Mouse (Mus musculus) kidney, embryonic 15.5 days (tissue): Measurements from ENCODE around the gene Ryr2. TPM values are rescaled to one million over a fixed set of nuclear protein-coding genes. Genes with fewer than 3 reads are reported as not detected.

Source experiments
- ATAC-seq: fragments of 200-750 bp; cut with Nextera tagmentation; replicated peaks from 2 replicates; pipeline ENCODE4 v1.8.0; 2017; ENCODE audit warnings: moderate TSS enrichment; ENCODE audit not compliant: low FRiP score
- H3K27ac ChIP-seq: fragments of 300-500 bp; sonication (generic); 2 replicates; pipeline ENCODE4 v1.5.1; 2015; ENCODE audit warnings: mild to moderate bottlenecking, inconsistent platforms
- H3K27me3 ChIP-seq: fragments of 300-500 bp; sonication (generic); 2 replicates; pipeline ENCODE4 v1.6.1; 2015; ENCODE audit warnings: inconsistent platforms
- H3K36me3 ChIP-seq: fragments of 300-500 bp; sonication (generic); 2 replicates; pipeline ENCODE4 v1.6.1; 2015; ENCODE audit warnings: inconsistent platforms
- H3K4me1 ChIP-seq: fragments of 300-500 bp; sonication (generic); 2 replicates; pipeline ENCODE4 v1.6.1; 2015; ENCODE audit warnings: inconsistent platforms
- H3K4me2 ChIP-seq: fragments of 300-500 bp; sonication (generic); 2 replicates; pipeline ENCODE4 v1.6.1; 2015; ENCODE audit warnings: moderate library complexity, mild to moderate bottlenecking, inconsistent platforms
- H3K4me3 ChIP-seq: fragments of 300-500 bp; sonication (generic); replicated peaks from 2 replicates; pipeline ENCODE4 v1.5.1; 2015; ENCODE audit warnings: mild to moderate bottlenecking, inconsistent platforms
- H3K9ac ChIP-seq: fragments of 300-500 bp; sonication (generic); 2 replicates; pipeline ENCODE4 v1.6.1; 2015; ENCODE audit warnings: mild to moderate bottlenecking, inconsistent platforms
- H3K9me3 ChIP-seq: fragments of 300-500 bp; sonication (generic); replicated peaks from 2 replicates; pipeline ENCODE4 v1.6.1; 2016; ENCODE audit warnings: inconsistent platforms
- WGBS: fragments of 180-500 bp; shearing (Covaris S2); methylation state at CpG from one replicate; pipeline ENCODE4 v1.1.7; 2015; ENCODE audit warnings: mixed read lengths; 5-methylcytosine and 5-hydroxymethylcytosine counted together
- polyA plus RNA-seq: library from polyadenylated mRNA; unstranded; fragments of >200 nt; fragmentation: Nextera tagmentation; extraction: Ambion mirVana; gene quantifications from 2 replicates; pipeline ENCODE4 v1.2.1, GENCODE M21; 2015

Gene Ryr2
- polyA plus RNA-seq, 1 experiment from 2014 or later: 0.42 TPM

DNA sequence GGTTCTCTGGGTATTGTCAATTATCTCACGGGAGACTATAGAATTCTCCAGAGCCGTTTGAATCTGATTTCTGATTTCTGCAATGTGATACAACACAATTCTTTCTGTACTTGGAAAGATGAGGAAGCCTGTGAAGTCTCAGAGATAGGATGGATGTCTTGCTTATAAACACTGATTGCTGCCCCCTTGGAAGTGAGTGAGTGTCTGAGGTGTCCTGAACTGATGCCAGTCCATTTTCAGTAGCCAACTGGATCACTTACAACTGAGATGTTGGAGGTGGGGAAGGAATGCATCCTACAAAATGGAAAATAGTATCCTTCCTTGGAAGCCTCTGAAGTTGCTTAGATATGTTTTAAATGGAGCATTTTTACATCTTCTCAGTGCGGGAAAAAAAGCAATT, 564.2 kb downstream of the Ryr2 start:
- Histone ChIP-seq H3K4me1 (no peaks in the 10 kb centered on the region), H3K9me3 (no peaks in the 10 kb centered on the region), H3K27me3 (no peaks in the 10 kb centered on the region), H3K4me3 (no peak overlapping the region), H3K9ac (no peak overlapping the region), H3K27ac (no peak overlapping the region), H3K4me2 (no peak overlapping the region), H3K36me3 (no peaks in the 10 kb centered on the region)
- no peak for ATAC-seq
- 85% methylated on average over 3 of the region's 3 CpGs for WGBS

DNA sequence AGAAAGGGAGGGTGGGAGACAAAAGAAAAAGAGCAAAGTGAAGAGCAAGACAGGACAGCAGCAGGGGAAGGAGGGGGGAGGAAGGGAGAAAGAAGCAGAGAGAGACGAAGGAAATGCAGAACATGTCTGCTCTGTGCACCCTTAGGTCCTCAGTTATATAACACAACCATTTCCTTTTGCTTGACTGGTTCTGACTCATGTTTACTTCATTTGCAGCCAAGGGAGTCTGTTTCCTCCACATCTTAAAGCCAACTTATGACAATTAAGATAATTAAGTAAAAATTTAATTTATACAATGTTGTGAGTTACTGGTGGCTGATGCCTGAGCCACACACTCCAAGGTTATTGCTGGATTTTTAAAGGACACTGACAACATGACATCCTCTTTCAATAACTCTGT, 569.9 kb downstream of the Ryr2 start:
- no peaks in the 10 kb centered on the region for H3K4me1 ChIP-seq
- no peak overlapping the region for H3K4me3 ChIP-seq
- no peak overlapping the region for H3K27ac ChIP-seq
- no peak overlapping the region for H3K9ac ChIP-seq
- 47% methylated on average over 1 of the region's 1 CpGs for WGBS
- no peaks in the 10 kb centered on the region for H3K27me3 ChIP-seq
- H3K4me2 ChIP-seq: no peak overlapping the region
- no peak for ATAC-seq
- H3K9me3 ChIP-seq: no peaks in the 10 kb centered on the region
- H3K36me3 ChIP-seq: no peaks in the 10 kb centered on the region

DNA sequence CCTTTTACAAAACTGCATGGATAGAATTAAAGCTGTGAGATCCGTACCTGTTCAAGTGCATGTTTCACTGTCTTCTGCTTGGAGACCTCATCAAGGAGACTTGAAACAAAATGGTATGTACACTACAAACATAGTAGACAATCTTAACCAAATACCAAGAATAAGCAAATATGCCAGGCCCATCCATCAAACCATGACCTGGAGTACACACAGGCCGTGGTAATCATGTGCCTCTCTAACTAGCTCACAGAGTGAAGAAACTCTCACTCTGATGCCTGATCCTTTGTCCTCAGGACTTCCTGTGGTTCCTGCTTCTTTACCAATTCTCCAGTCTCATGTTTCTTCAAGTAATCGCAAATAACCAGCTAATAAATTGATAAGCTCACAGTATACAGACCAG, 570.9 kb downstream of the Ryr2 start:
- H3K4me3 ChIP-seq: no peak overlapping the region
- no peaks in the 10 kb centered on the region for H3K36me3 ChIP-seq
- no peak overlapping the region for H3K27ac ChIP-seq
- no peaks in the 10 kb centered on the region for H3K9me3 ChIP-seq
- H3K27me3 ChIP-seq: no peaks in the 10 kb centered on the region
- no peaks in the 10 kb centered on the region for H3K4me1 ChIP-seq
- no peak overlapping the region for H3K4me2 ChIP-seq
- no peak overlapping the region for H3K9ac ChIP-seq
- WGBS: 75% methylated on average over 3 of the region's 3 CpGs
- no peak for ATAC-seq

DNA sequence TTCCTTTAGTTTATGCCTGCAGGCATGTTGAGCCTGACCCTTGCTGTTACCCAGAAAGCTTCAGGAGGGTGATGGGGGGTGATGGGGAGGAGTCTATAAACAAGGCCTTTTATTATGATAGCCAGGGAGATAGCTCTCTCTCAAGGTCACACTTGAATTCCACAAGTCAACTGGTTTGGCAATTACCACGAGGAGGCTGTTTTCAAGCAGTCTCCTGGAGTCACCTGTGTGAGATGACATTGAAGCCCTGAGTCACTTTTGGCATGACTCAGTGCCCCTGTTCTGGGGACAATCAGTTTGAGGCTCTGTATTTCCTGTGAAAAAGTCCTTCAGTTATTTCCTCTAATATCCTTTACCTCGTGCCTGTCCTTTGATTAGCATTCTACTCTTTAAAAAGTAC, 573.5 kb downstream of the Ryr2 start:
- Histone ChIP-seq H3K4me1 (no peaks in the 10 kb centered on the region), H3K4me3 (no peak overlapping the region), H3K27me3 (no peaks in the 10 kb centered on the region), H3K9me3 (no peaks in the 10 kb centered on the region), H3K4me2 (no peak overlapping the region), H3K27ac (no peak overlapping the region), H3K36me3 (no peaks in the 10 kb centered on the region), H3K9ac (no peak overlapping the region)
- 31% methylated on average over 2 of the region's 2 CpGs for WGBS
- ATAC-seq: no peak

DNA sequence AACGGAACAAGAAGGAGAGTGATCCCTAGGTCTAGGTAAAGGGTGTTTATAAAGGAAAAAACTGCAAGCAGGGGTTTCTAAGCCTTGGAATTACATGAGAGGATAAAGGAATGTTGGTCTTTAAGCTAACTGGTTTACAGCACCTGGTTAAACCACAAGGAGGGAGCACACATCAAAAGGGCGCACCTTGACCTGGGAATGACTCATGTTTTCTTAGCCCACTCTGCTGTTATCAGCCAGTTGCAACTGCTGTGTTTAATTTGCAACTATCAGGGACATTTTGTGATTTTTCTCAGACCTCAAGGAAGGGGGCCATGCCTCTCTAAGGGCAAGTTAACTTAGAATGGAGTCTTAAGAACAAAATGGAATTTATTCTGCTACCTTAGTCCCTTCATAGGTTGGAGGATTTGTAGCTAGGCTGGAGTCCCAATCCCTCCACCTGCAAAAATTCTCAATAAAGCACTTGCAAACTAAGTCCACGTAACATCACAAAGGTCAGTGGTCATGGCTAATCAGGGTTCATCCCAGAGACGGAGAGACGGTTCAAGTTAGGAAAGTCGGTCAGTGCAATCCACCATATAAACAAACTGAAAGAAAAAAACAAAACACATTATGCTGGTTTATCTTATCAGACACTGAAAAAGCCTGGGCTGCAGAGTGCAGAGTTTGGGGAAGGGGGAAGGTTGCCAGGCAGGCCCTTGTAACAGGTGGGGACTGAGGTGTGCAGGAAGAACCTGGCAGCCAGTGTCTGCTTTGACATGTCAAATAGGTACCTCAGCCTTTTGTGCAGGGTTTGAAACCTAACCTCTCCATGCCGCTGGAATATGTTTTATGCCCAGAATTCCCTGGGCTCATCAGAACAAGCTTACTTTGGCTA, 574.5 kb downstream of the Ryr2 start:
- 87% methylated on average over 7 of the region's 7 CpGs for WGBS
- H3K27me3 ChIP-seq: no peaks in the 10 kb centered on the region
- H3K27ac ChIP-seq: no peak overlapping the region
- H3K4me3 ChIP-seq: no peak overlapping the region
- no peak overlapping the region for H3K9ac ChIP-seq
- no peak overlapping the region for H3K4me2 ChIP-seq
- no peak for ATAC-seq
- H3K4me1 ChIP-seq: no peaks in the 10 kb centered on the region
- no peaks in the 10 kb centered on the region for H3K36me3 ChIP-seq
- no peaks in the 10 kb centered on the region for H3K9me3 ChIP-seq

DNA sequence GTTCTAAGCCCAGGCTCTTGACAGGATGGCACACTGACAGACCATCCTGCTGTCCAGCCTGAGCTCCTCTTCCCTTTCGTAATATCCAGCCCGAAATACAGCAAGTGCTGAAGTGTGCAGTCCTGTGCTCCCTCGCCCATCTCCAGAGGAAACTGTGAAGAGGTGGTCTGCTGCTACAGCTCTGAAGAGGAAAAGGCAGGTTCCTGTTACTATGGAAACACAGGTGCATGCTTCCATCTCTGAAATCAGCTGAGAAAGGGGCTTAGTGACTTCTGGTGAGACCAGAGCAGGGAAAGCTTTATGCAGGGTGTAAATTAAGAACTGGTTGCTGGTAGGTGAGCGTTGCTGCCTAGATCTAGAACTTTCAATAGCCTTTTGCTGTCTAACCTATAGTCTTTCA, 583.1 kb downstream of the Ryr2 start:
- no peaks in the 10 kb centered on the region for H3K27me3 ChIP-seq
- H3K9ac ChIP-seq: no peak overlapping the region
- 90% methylated on average over 4 of the region's 4 CpGs for WGBS
- H3K4me1 ChIP-seq: no peaks in the 10 kb centered on the region
- ATAC-seq: no peak
- no peak overlapping the region for H3K4me3 ChIP-seq
- H3K4me2 ChIP-seq: no peak overlapping the region
- H3K36me3 ChIP-seq: no peaks in the 10 kb centered on the region
- H3K27ac ChIP-seq: no peak overlapping the region
- H3K9me3 ChIP-seq: no peaks in the 10 kb centered on the region

DNA sequence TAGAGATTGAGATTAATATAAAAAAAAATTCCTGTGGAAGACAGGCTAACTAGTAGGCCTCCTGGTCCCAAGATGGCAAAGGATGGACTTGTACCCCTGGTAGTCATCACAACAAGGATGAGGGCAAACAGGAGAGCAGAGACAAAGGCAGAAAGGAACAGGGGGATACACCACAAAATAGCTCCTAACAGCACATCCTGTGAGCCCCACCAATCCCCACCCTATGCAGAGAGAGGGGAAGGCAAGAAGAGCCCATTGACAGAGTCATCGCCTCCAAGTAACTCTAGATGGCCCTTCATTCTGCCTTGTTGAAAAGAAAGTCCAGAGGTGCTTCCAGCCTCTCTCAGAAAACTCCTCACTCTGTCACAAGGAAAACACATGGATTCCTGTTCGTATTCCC, 586.0 kb downstream of the Ryr2 start:
- no peak overlapping the region for H3K27ac ChIP-seq
- H3K27me3 ChIP-seq: no peaks in the 10 kb centered on the region
- no peak overlapping the region for H3K4me3 ChIP-seq
- no peaks in the 10 kb centered on the region for H3K4me1 ChIP-seq
- H3K9ac ChIP-seq: no peak overlapping the region
- H3K36me3 ChIP-seq: no peaks in the 10 kb centered on the region
- ATAC-seq: no peak
- 82% methylated on average over 2 of the region's 2 CpGs for WGBS
- H3K4me2 ChIP-seq: no peak overlapping the region
- H3K9me3 ChIP-seq: no peaks in the 10 kb centered on the region

DNA sequence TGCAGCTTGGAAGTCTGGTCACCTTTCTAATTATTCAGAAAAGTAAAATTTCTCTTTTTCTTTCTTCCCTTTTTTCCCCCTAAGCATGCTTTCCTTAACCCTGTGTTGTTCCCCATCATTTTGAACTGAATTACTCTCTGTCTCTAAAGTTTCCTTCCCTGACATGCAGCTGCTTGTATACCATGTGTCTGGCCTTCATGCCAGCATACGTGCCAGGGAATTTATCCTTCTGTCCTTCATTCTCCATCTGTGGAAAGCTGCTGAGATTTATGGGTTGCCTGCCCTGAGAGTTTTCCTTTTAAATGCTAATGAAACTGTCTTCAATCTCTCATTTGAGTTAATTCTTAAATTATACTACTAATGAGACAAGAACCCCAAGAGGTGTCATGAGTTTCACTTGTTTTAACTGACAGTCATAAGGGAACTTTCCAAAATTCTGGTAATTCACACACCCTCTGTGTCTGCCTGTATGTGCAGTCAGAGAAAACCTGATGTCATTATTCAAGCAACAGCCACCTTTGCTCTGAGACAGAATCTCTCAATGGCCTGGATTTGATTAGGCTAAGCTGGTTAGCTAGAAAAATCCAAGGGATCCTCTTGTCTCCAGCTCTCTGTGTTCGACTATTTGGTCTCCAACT, 595.1 kb downstream of the Ryr2 start:
- Histone ChIP-seq H3K4me3 (no peak overlapping the region), H3K27me3 (no peaks in the 10 kb centered on the region), H3K4me1 (no peaks in the 10 kb centered on the region), H3K4me2 (no peak overlapping the region), H3K9ac (no peak overlapping the region), H3K36me3 (no peaks in the 10 kb centered on the region), H3K9me3 (no peaks in the 10 kb centered on the region), H3K27ac (no peak overlapping the region)
- 62% methylated on average over 2 of the region's 2 CpGs for whole genome bisulfite sequencing
- no peak for ATAC-seq

Other genes starting within 250 kb of the Ryr2 start
- 13.7 and 15.0 TPM in 2 replicates for gene Mtr, start 151.2 kb upstream of the Ryr2 start, polyA plus RNA-seq
- 21.0 and 36.4 TPM in 2 replicates for gene Actn2, start 233.8 kb upstream of the Ryr2 start, polyA plus RNA-seq